Mouse (Mus musculus): Measurements from ENCODE around the gene Abcg2. TPM values are rescaled to one million over a fixed set of nuclear protein-coding genes. Genes with fewer than 3 reads are reported as not detected.

Gene Abcg2
- polyA plus RNA-seq, 1 experiment from 2014 or later: 44.1 TPM

GRCm38 (mm10) chr6:58641056-58641799 is 56.9 kb downstream of the Abcg2 start:
- Histone ChIP-seq H3K9ac (ENCODE audit: low read length) (peak overlapping the region; percentile 81; the same call in 1 of the 2 replicates), H3K27me3 (ENCODE audit: control insufficient read depth, insufficient read depth, low read length) (no peaks in the 10 kb centered on the region), H3K9me3 (ENCODE audit: control insufficient read depth, low read length) (no peaks in the 10 kb centered on the region), H3K4me1 (replicated peaks; ENCODE audit: control insufficient read depth, insufficient read depth, low read length) (no peaks in the 10 kb centered on the region), H3K27ac (ENCODE audit: low read depth, low read length) (no peak overlapping the region), H3K36me3 (ENCODE audit: control insufficient read depth, insufficient read depth, low read length) (no peaks in the 10 kb centered on the region), H3K4me2 (ENCODE audit: low read depth, low read length, severe bottlenecking) (peak overlapping the region; percentile 73; the same call in 1 of the 2 replicates), H3K4me3 (ENCODE audit: low read depth, low read length) (peak overlapping the region; percentile 51)
- 55% methylated on average over 11 of the region's 11 CpGs for WGBS
- no peak for ATAC-seq (replicated peaks; ENCODE audit: low FRiP score)
- no peak for DNase-seq (ENCODE audit: low spot score)

DNA sequence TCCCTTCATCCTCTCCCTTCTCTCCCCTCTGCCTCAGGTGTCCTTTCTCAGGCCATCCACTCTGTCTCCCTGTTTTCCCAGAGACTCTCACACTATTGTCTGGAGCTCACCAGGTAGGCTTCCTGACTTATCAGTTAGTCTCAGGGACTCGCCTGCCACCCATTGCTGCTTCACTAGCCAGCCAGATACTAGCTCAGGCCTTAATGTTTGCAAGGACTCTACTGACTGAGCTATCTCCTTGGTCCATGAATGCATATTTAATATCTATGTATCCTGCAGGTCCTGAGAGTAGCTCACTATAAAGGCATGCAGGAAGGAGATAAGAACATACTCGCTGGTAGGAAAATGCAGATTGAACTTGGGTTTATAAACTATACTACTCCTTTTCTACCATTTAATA is 57.9 kb downstream of the Abcg2 start:
- no peaks in the 10 kb centered on the region for H3K27me3 ChIP-seq (ENCODE audit: control insufficient read depth, insufficient read depth, low read length)
- H3K36me3 ChIP-seq (ENCODE audit: control insufficient read depth, insufficient read depth, low read length): no peaks in the 10 kb centered on the region
- ATAC-seq (replicated peaks; ENCODE audit: low FRiP score): no peak
- no peak overlapping the region for H3K9ac ChIP-seq (ENCODE audit: low read length)
- H3K4me2 ChIP-seq (ENCODE audit: low read depth, low read length, severe bottlenecking): no peak overlapping the region
- DNase-seq (ENCODE audit: low spot score): no peak
- 85% methylated on average over 2 of the region's 2 CpGs for WGBS
- H3K9me3 ChIP-seq (ENCODE audit: control insufficient read depth, low read length): no peaks in the 10 kb centered on the region
- H3K4me1 ChIP-seq (replicated peaks; ENCODE audit: control insufficient read depth, insufficient read depth, low read length): no peaks in the 10 kb centered on the region
- H3K27ac ChIP-seq (ENCODE audit: low read depth, low read length): no peak overlapping the region
- H3K4me3 ChIP-seq (ENCODE audit: low read depth, low read length): no peak overlapping the region

DNA sequence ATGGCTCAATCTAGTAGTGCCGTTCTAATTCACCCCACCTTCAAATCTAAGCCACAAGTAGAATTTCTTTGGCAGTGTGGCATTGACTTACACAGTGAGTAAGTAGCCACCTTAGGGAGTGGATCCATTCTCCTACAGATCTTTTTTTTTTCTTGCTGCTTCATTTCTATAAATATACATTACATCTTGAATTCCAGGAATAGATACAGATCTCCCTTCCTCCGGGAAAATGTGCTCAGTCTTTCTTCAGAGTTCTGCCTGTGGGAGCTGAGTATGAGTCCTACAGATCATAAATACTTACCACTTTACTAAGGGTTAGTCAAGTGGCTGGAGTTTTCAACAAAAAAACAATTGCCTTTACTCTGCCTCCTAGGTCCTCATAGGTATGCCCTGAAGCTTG is 60.3 kb downstream of the Abcg2 start:
- ATAC-seq (replicated peaks; ENCODE audit: low FRiP score) (no peak), DNase-seq (ENCODE audit: low spot score) (no peak)
- WGBS: 91% methylated on average over 2 of the region's 2 CpGs

GRCm38 (mm10) chr6:58648100-58648749 is 63.9 kb downstream of the Abcg2 start:
- H3K9ac ChIP-seq (ENCODE audit: low read length): no peak overlapping the region
- no peaks in the 10 kb centered on the region for H3K9me3 ChIP-seq (ENCODE audit: control insufficient read depth, low read length)
- no peaks in the 10 kb centered on the region for H3K4me1 ChIP-seq (replicated peaks; ENCODE audit: control insufficient read depth, insufficient read depth, low read length)
- H3K36me3 ChIP-seq (ENCODE audit: control insufficient read depth, insufficient read depth, low read length): no peaks in the 10 kb centered on the region
- H3K27ac ChIP-seq (ENCODE audit: low read depth, low read length): no peak overlapping the region
- no peak for ATAC-seq (replicated peaks; ENCODE audit: low FRiP score)
- H3K4me2 ChIP-seq (ENCODE audit: low read depth, low read length, severe bottlenecking): no peak overlapping the region
- WGBS: 83% methylated on average over 3 of the region's 3 CpGs
- DNase-seq (ENCODE audit: low spot score): no peak
- no peaks in the 10 kb centered on the region for H3K27me3 ChIP-seq (ENCODE audit: control insufficient read depth, insufficient read depth, low read length)
- no peak overlapping the region for H3K4me3 ChIP-seq (ENCODE audit: low read depth, low read length)

More for the DNA sequence above, 60.3 kb downstream of the Abcg2 start:
- no peak overlapping the region for H3K9ac ChIP-seq (ENCODE audit: low read length)
- H3K4me1 ChIP-seq (replicated peaks; ENCODE audit: control insufficient read depth, insufficient read depth, low read length): no peaks in the 10 kb centered on the region
- H3K27me3 ChIP-seq (ENCODE audit: control insufficient read depth, insufficient read depth, low read length): no peaks in the 10 kb centered on the region
- H3K4me3 ChIP-seq (ENCODE audit: low read depth, low read length): no peak overlapping the region
- no peak overlapping the region for H3K27ac ChIP-seq (ENCODE audit: low read depth, low read length)
- no peaks in the 10 kb centered on the region for H3K36me3 ChIP-seq (ENCODE audit: control insufficient read depth, insufficient read depth, low read length)
- no peaks in the 10 kb centered on the region for H3K9me3 ChIP-seq (ENCODE audit: control insufficient read depth, low read length)
- H3K4me2 ChIP-seq (ENCODE audit: low read depth, low read length, severe bottlenecking): no peak overlapping the region

DNA sequence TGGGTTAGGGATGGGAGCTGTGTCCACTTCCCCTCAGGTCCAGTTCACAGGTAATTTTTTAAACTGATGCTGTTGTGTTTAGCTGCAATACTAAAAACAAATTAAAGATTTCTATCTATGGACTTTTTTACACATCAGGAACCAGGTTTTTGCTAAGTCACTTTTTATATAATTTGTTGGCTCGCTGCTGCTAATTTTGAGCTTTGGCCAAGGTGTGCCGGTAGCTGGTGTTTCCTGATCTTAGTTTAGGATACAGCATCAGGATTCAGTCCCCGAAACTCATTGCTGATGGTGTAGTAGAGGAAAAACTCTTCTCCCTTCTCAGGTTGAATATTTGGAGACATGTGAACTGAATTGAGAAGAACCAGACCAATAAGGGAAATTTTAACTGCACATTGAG is 65.8 kb downstream of the Abcg2 start:
- no peak overlapping the region for H3K4me2 ChIP-seq (ENCODE audit: low read depth, low read length, severe bottlenecking)
- H3K9ac ChIP-seq (ENCODE audit: low read length): no peak overlapping the region
- no peaks in the 10 kb centered on the region for H3K27me3 ChIP-seq (ENCODE audit: control insufficient read depth, insufficient read depth, low read length)
- WGBS: 94% methylated on average over 3 of the region's 3 CpGs
- no peaks in the 10 kb centered on the region for H3K4me1 ChIP-seq (replicated peaks; ENCODE audit: control insufficient read depth, insufficient read depth, low read length)
- no peaks in the 10 kb centered on the region for H3K9me3 ChIP-seq (ENCODE audit: control insufficient read depth, low read length)
- H3K27ac ChIP-seq (ENCODE audit: low read depth, low read length): no peak overlapping the region
- H3K36me3 ChIP-seq (ENCODE audit: control insufficient read depth, insufficient read depth, low read length): no peaks in the 10 kb centered on the region
- ATAC-seq (replicated peaks; ENCODE audit: low FRiP score) (no peak), DNase-seq (ENCODE audit: low spot score) (no peak)
- no peak overlapping the region for H3K4me3 ChIP-seq (ENCODE audit: low read depth, low read length)

DNA sequence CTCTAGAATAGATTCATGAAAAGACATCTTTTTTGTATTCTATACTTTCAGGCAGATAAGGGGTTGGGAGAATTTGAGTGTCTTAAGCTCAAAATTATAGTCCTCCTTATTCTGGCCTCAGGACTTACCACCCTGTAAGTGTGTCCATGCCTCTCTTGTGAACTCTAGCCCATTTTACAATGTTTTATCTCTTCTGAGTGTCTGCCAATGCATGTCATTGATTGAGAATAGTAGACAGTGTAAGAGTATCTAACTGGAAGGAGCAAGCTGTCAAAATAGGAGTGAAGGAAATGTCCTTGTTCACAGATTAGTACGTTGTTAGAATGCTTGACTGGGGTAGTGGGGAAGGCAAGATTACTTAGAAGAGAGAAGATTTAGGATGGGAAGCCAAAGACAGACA is 66.7 kb downstream of the Abcg2 start:
- Histone ChIP-seq H3K27ac (ENCODE audit: low read depth, low read length) (no peak overlapping the region), H3K4me2 (ENCODE audit: low read depth, low read length, severe bottlenecking) (no peak overlapping the region), H3K9me3 (ENCODE audit: control insufficient read depth, low read length) (no peaks in the 10 kb centered on the region), H3K36me3 (ENCODE audit: control insufficient read depth, insufficient read depth, low read length) (no peaks in the 10 kb centered on the region), H3K4me3 (ENCODE audit: low read depth, low read length) (no peak overlapping the region), H3K27me3 (ENCODE audit: control insufficient read depth, insufficient read depth, low read length) (no peaks in the 10 kb centered on the region), H3K4me1 (replicated peaks; ENCODE audit: control insufficient read depth, insufficient read depth, low read length) (no peaks in the 10 kb centered on the region), H3K9ac (ENCODE audit: low read length) (no peak overlapping the region)
- WGBS: 72% methylated on average over 1 of the region's 1 CpGs
- DNase-seq (ENCODE audit: low spot score) (no peak), ATAC-seq (replicated peaks; ENCODE audit: low FRiP score) (no peak)

- Histone ChIP-seq H3K27me3 (ENCODE audit: control insufficient read depth, insufficient read depth, low read length) (no peaks in the 10 kb centered on the region), H3K4me3 (ENCODE audit: low read depth, low read length) (no peak overlapping the region), H3K4me1 (replicated peaks; ENCODE audit: control insufficient read depth, insufficient read depth, low read length) (no peaks in the 10 kb centered on the region), H3K27ac (ENCODE audit: low read depth, low read length) (no peak overlapping the region), H3K9me3 (ENCODE audit: control insufficient read depth, low read length) (no peaks in the 10 kb centered on the region), H3K4me2 (ENCODE audit: low read depth, low read length, severe bottlenecking) (no peak overlapping the region), H3K36me3 (ENCODE audit: control insufficient read depth, insufficient read depth, low read length) (no peaks in the 10 kb centered on the region), H3K9ac (ENCODE audit: low read length) (no peak overlapping the region)
- DNase-seq (ENCODE audit: low spot score) (no peak), ATAC-seq (replicated peaks; ENCODE audit: low FRiP score) (no peak)
- WGBS: 89% methylated on average over 3 of the region's 3 CpGs
Observed at GRCm38 (mm10) chr6:58660951-58661575, 76.7 kb downstream of the Abcg2 start.

GRCm38 (mm10) chr6:58677802-58678201 is 93.5 kb downstream of the Abcg2 start:
- no peak for ATAC-seq (replicated peaks; ENCODE audit: low FRiP score)
- WGBS: 93% methylated on average over 1 of the region's 1 CpGs

More at GRCm38 (mm10) chr6:58677802-58678201, 93.5 kb downstream of the Abcg2 start:
- no peak overlapping the region for H3K4me3 ChIP-seq (ENCODE audit: low read depth, low read length)
- no peaks in the 10 kb centered on the region for H3K36me3 ChIP-seq (ENCODE audit: control insufficient read depth, insufficient read depth, low read length)
- no peak overlapping the region for H3K4me2 ChIP-seq (ENCODE audit: low read depth, low read length, severe bottlenecking)
- DNase-seq (ENCODE audit: low spot score): no peak
- no peaks in the 10 kb centered on the region for H3K4me1 ChIP-seq (replicated peaks; ENCODE audit: control insufficient read depth, insufficient read depth, low read length)
- H3K27ac ChIP-seq (ENCODE audit: low read depth, low read length): no peak overlapping the region
- no peaks in the 10 kb centered on the region for H3K27me3 ChIP-seq (ENCODE audit: control insufficient read depth, insufficient read depth, low read length)
- H3K9me3 ChIP-seq (ENCODE audit: control insufficient read depth, low read length): no peaks in the 10 kb centered on the region
- H3K9ac ChIP-seq (ENCODE audit: low read length): no peak overlapping the region

Measured in forebrain, embryonic 11.5 days (tissue).